Mouse (Mus musculus) spleen, adult 2 months (tissue): ENCODE data around the gene Cdc42bpa. TPM values are rescaled to one million over a fixed set of nuclear protein-coding genes. Genes with fewer than 3 reads are reported as not detected.

Experiments used
- DNase-seq, 2 experiments: peaks; one replicate each; pipeline versions ENCODE4 v3.0.0 to v3.0.0-alpha.2; 2012 to 2021; ENCODE audit warnings: low spot score in 2 of 2, low read depth in 1 of 2
- H3K27ac ChIP-seq: fragments of 200-500 bp; 2 replicates; pipeline ENCODE4 v1.5.1; 2012; ENCODE audit warnings: low read length, inconsistent platforms; ENCODE audit not compliant: insufficient read depth
- H3K27me3 ChIP-seq: fragments of 200-500 bp; 2 replicates; pipeline ENCODE4 v1.6.1; 2012; ENCODE audit warnings: mild to moderate bottlenecking, moderate library complexity, low read length, inconsistent platforms; ENCODE audit not compliant: control insufficient read depth, insufficient read depth
- H3K36me3 ChIP-seq: fragments of 200-500 bp; 2 replicates; pipeline ENCODE4 v1.6.1; 2012; ENCODE audit warnings: mild to moderate bottlenecking, low read length, inconsistent platforms; ENCODE audit not compliant: control insufficient read depth, insufficient read depth
- H3K4me1 ChIP-seq: fragments of 200-500 bp; 2 replicates; pipeline ENCODE4 v1.6.1; 2011; ENCODE audit warnings: inconsistent platforms; ENCODE audit not compliant: control insufficient read depth, insufficient read depth, insufficient read length
- H3K4me3 ChIP-seq: fragments of 200-500 bp; 2 replicates; pipeline ENCODE4 v1.5.1; 2011; ENCODE audit warnings: mild to moderate bottlenecking, inconsistent platforms; ENCODE audit not compliant: insufficient read depth, insufficient read length; ENCODE audit errors: extremely low read depth
- CTCF ChIP-seq: fragments of 200-500 bp; IDR thresholded peaks from 2 replicates; pipeline ENCODE4 v1.5.1; 2011; ENCODE audit warnings: mild to moderate bottlenecking, inconsistent platforms; ENCODE audit not compliant: insufficient read depth, insufficient read length, insufficient replicate concordance; ENCODE audit errors: extremely low read depth
- POLR2A ChIP-seq: fragments of 200-500 bp; IDR thresholded peaks from 2 replicates; pipeline ENCODE4 v1.6.1; 2011; ENCODE audit warnings: low read depth, low read length, inconsistent platforms
- WGBS: fragments of 180-500 bp; shearing (Covaris S2); methylation state at CpG from one replicate; pipeline ENCODE4 v1.1.7; 2018; 5-methylcytosine and 5-hydroxymethylcytosine counted together
- polyA plus RNA-seq: library from polyadenylated mRNA; depleted of rRNA; stranded (reverse); fragments of >200 nt; gene quantifications from 2 replicates; pipeline ENCODE4 v1.2.3, GENCODE M21; 2012

Cdc42bpa gene
- polyA plus RNA-seq, 1 experiment, result 2.8 TPM

- H3K27ac ChIP-seq, result no peak overlapping the region
- no peak for TF ChIP-seq POLR2A
- no peak for TF ChIP-seq CTCF
- no peaks in the 10 kb centered on the region for H3K27me3 ChIP-seq
- 61% methylated on average over 4 of the region's 4 CpGs for WGBS
- no peak overlapping the region for H3K4me3 ChIP-seq
- peak in 1 of 2 experiments; percentile 35 for DNase-seq
- no peaks in the 10 kb centered on the region for H3K36me3 ChIP-seq
- no peaks in the 10 kb centered on the region; the same call in 1 of the 2 replicates for H3K4me1 ChIP-seq
These were observed 187.8 kb downstream of the Cdc42bpa start for GRCm38 (mm10) chr1:180148036-180148435.

GRCm38 (mm10) chr1:180148563-180148962 is 188.3 kb downstream of the Cdc42bpa start:
- no peak overlapping the region for H3K27ac ChIP-seq
- WGBS, result 84% methylated on average over 4 of the region's 4 CpGs
- TF ChIP-seq CTCF (no peak), POLR2A (no peak)
- no peak for DNase-seq
- H3K36me3 ChIP-seq, result no peaks in the 10 kb centered on the region
- H3K4me3 ChIP-seq, result no peak overlapping the region
- H3K27me3 ChIP-seq, result no peaks in the 10 kb centered on the region
- no peaks in the 10 kb centered on the region; the same call in 1 of the 2 replicates for H3K4me1 ChIP-seq

- Histone ChIP-seq H3K36me3 (no peaks in the 10 kb centered on the region), H3K27me3 (no peaks in the 10 kb centered on the region), H3K27ac (no peak overlapping the region), H3K4me1 (no peaks in the 10 kb centered on the region; the same call in 1 of the 2 replicates), H3K4me3 (no peak overlapping the region)
- whole genome bisulfite sequencing, result 85% methylated on average over 8 of the region's 8 CpGs
- no peak for TF ChIP-seq POLR2A
- TF ChIP-seq CTCF, result no peak
- DNase-seq, result no peak
These were observed 190.9 kb downstream of the Cdc42bpa start for GRCm38 (mm10) chr1:180151191-180151590.

DNA sequence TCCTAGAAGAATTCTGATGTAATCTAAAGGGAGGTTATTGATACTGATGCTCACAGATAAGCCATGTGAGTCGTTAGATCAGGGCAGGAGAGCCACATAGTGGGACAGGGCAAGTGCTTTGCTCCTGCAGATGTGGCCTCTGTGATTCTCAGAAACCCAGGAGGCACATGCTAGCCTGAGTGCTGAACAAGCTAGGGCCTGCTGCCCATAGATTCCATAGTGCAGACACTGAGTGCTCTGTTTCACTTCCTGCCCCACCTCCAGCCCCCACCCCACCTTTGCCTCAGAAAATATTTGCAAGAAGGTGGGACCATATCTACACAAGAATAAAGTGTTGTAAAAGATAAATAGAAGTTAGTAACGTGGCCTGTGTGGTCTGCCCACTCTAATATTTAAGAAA is 198.4 kb downstream of the Cdc42bpa start:
- DNase-seq, result no peak
- Histone ChIP-seq H3K36me3 (no peaks in the 10 kb centered on the region), H3K4me1 (no peaks in the 10 kb centered on the region), H3K27me3 (no peaks in the 10 kb centered on the region), H3K27ac (no peak overlapping the region), H3K4me3 (no peak overlapping the region)
- WGBS, result 74% methylated on average over 2 of the region's 2 CpGs
- no peak for TF ChIP-seq CTCF
- no peak for TF ChIP-seq POLR2A

GRCm38 (mm10) chr1:180160545-180160944 is 200.3 kb downstream of the Cdc42bpa start:
- Histone ChIP-seq H3K4me3 (no peak overlapping the region), H3K4me1 (no peaks in the 10 kb centered on the region), H3K36me3 (no peaks in the 10 kb centered on the region), H3K27ac (no peak overlapping the region), H3K27me3 (no peaks in the 10 kb centered on the region)
- WGBS, result 87% methylated on average over 2 of the region's 2 CpGs
- no peak for TF ChIP-seq CTCF
- TF ChIP-seq POLR2A, result no peak
- DNase-seq, result no peak

- no peak for DNase-seq
- no peak for TF ChIP-seq POLR2A
- TF ChIP-seq CTCF, result no peak
- no peak overlapping the region for H3K27ac ChIP-seq
- H3K27me3 ChIP-seq, result no peaks in the 10 kb centered on the region
- H3K4me1 ChIP-seq, result no peaks in the 10 kb centered on the region
- H3K36me3 ChIP-seq, result 0 out of 2 replicates have a peak, but pooled peaks cover 1% of the 10 kb centered on the region
- WGBS, result 86% methylated on average over 3 of the region's 3 CpGs
- no peak overlapping the region for H3K4me3 ChIP-seq
These were observed 200.9 kb downstream of the Cdc42bpa start for GRCm38 (mm10) chr1:180161160-180161559.

GRCm38 (mm10) chr1:180161566-180162355 is 201.5 kb downstream of the Cdc42bpa start:
- 95% methylated on average over 20 of the region's 20 CpGs for WGBS
- H3K27me3 ChIP-seq, result no peaks in the 10 kb centered on the region
- no peaks in the 10 kb centered on the region for H3K4me1 ChIP-seq
- peak in 1 of 2 experiments; percentile 2 for DNase-seq
- TF ChIP-seq CTCF, result no peak
- TF ChIP-seq POLR2A, result no peak
- peaks cover 2% of the 10 kb centered on the region; the same call in 1 of the 2 replicates for H3K36me3 ChIP-seq
- no peak overlapping the region for H3K27ac ChIP-seq
- no peak overlapping the region for H3K4me3 ChIP-seq
